Mouse (Mus musculus): ENCODE results near the gene Vmn1r181. TPM values are rescaled to one million over a fixed set of nuclear protein-coding genes. Genes with fewer than 3 reads are reported as not detected.

The Vmn1r181 gene
- not detected in 2 replicates for polyA plus RNA-seq (2015; fragmentation: Nextera tagmentation; extraction: Ambion mirVana)

GRCm38 (mm10) chr7:23974315-23974714 is at the start of gene Vmn1r181:
Vmn1r181 (plus strand) TSS chr7:23974615.

GRCm38 (mm10) chr7:23926678-23927077 is 47.7 kb upstream of the Vmn1r181 start, which contains the start of gene Vmn1r179:
Vmn1r179 (plus strand) TSS chr7:23926978.

DNA sequence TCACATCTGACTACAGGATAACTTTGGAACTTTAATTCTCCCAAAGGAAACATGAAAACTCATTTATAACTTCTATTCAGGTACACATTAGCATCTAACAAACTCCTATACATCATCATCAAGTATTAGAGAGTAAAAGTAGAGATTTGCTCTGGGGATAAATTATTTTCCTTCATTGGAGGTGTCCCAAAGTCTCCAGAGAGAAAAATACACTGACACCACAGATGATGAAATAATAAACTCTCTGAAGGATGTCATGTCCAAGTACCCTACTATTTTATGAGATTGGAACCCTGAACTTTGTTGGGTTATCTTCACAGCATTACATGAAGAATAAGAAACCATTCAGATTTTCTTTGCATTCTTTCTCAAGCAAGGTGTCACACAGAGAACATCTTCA is 24.1 kb upstream of the Vmn1r181 start, which contains the start of gene Vmn1r180:
TSS of gene Vmn1r180 (plus strand) at position 301 of the 400 bp plus-strand sequence.

GRCm38 (mm10) chr7:24001391-24001790 is 27.0 kb downstream of the Vmn1r181 start, which contains the start of gene V1rd19:
V1rd19 (plus strand) TSS chr7:24001691.

Other genes with a start within 250 kb of the Vmn1r181 start
- not detected in 2 replicates for gene Vmn1r174, start 222.3 kb upstream of the Vmn1r181 start, polyA plus RNA-seq (2015; fragmentation: Nextera tagmentation; extraction: Ambion mirVana)
- gene Vmn1r175, start 164.0 kb upstream of the Vmn1r181 start, polyA plus RNA-seq (2015; fragmentation: Nextera tagmentation; extraction: Ambion mirVana), result not detected in 2 replicates
- gene Vmn1r176, start 137.2 kb upstream of the Vmn1r181 start, polyA plus RNA-seq (2015; fragmentation: Nextera tagmentation; extraction: Ambion mirVana), result not detected in 2 replicates
- not detected in 2 replicates for gene Vmn1r177, start 108.2 kb upstream of the Vmn1r181 start, polyA plus RNA-seq (2015; fragmentation: Nextera tagmentation; extraction: Ambion mirVana)
- gene Vmn1r178, start 82.6 kb upstream of the Vmn1r181 start, polyA plus RNA-seq (2015; fragmentation: Nextera tagmentation; extraction: Ambion mirVana), result not detected in 2 replicates
- not detected in 2 replicates for gene Vmn1r179, start 47.6 kb upstream of the Vmn1r181 start, polyA plus RNA-seq (2015; fragmentation: Nextera tagmentation; extraction: Ambion mirVana)
- not detected in 2 replicates for gene Vmn1r180, start 24.0 kb upstream of the Vmn1r181 start, polyA plus RNA-seq (2015; fragmentation: Nextera tagmentation; extraction: Ambion mirVana)
- not detected in 2 replicates for gene V1rd19, start 27.1 kb downstream of the Vmn1r181 start, polyA plus RNA-seq (2015; fragmentation: Nextera tagmentation; extraction: Ambion mirVana)
- gene Vmn1r183, start 78.6 kb downstream of the Vmn1r181 start, polyA plus RNA-seq (2015; fragmentation: Nextera tagmentation; extraction: Ambion mirVana), result not detected in 2 replicates
- 20.0 and 22.2 TPM in 2 replicates for gene Zfp180, start 107.3 kb downstream of the Vmn1r181 start, polyA plus RNA-seq (2015; fragmentation: Nextera tagmentation; extraction: Ambion mirVana)
- gene Zfp112, start 137.7 kb downstream of the Vmn1r181 start, polyA plus RNA-seq (2015; fragmentation: Nextera tagmentation; extraction: Ambion mirVana), result 8.0 and 9.9 TPM in 2 replicates
- 23.8 and 24.7 TPM in 2 replicates for gene Zfp235, start 159.6 kb downstream of the Vmn1r181 start, polyA plus RNA-seq (2015; fragmentation: Nextera tagmentation; extraction: Ambion mirVana)
- 2.6 and 2.7 TPM in 2 replicates for gene Zfp114, start 200.4 kb downstream of the Vmn1r181 start, polyA plus RNA-seq (2015; fragmentation: Nextera tagmentation; extraction: Ambion mirVana)
- gene Zfp111, start 236.8 kb downstream of the Vmn1r181 start, polyA plus RNA-seq (2015; fragmentation: Nextera tagmentation; extraction: Ambion mirVana), result 3.0 and 3.5 TPM in 2 replicates